Comparison of ENCODE assay signal across 10 mouse cellular contexts in genomic region chr10:86375903-86376302, GRCm38 (mm10).
A peak's percentile ranks its signal among the peaks of the same experiment; 100 is the strongest.
DNase-seq lines count a peak whose midpoint lies in the region; ATAC-seq and TF ChIP-seq lines count a peak whose summit lies in the region.
"Had no signal": no experiment of that assay in that cellular context is flagged by ENCODE, and none has a peak within 500 bp of the region (broad histone marks: within the 10 kb centered on the region; RNA-seq: fewer than 3 reads in every experiment).

No protein-coding gene starts in this region.

- 52% methylated on average over 11 of the region's 11 CpGs for WGBS in neural tube, embryonic 12.5 days
- WGBS in neural tube, embryonic 14.5 days, result 41% methylated on average over 11 of the region's 11 CpGs

- H3K27ac ChIP-seq in gastrocnemius, adult 2 months, result peak overlapping the region; percentile 9
- H3K27ac ChIP-seq in neural tube, embryonic 12.5 days, result no peak overlapping the region
- peak overlapping the region; percentile 22; the same call in 1 of the 2 replicates for H3K27ac ChIP-seq in neural tube, embryonic 14.5 days (ENCODE audit: low read depth, low read length)
- H3K27ac ChIP-seq: heart, embryonic 10.5 days had no signal

- H3K4me2 ChIP-seq in neural tube, embryonic 12.5 days (replicated peaks), result no peak overlapping the region
- H3K4me2 ChIP-seq in neural tube, embryonic 14.5 days (ENCODE audit: low read depth, low read length), result no peak overlapping the region

- no peak overlapping the region for H3K9ac ChIP-seq in neural tube, embryonic 12.5 days
- H3K9ac ChIP-seq in neural tube, embryonic 14.5 days (replicated peaks; ENCODE audit: low read depth, low read length), result no peak overlapping the region

- no peak for TF ChIP-seq CTCF in gastrocnemius, adult 2 months (IDR thresholded peaks at IDR 0.05)

- H3K4me3 ChIP-seq in gastrocnemius, adult 2 months, result no peak overlapping the region
- no peak overlapping the region for H3K4me3 ChIP-seq in neural tube, embryonic 12.5 days
- no peak overlapping the region for H3K4me3 ChIP-seq in neural tube, embryonic 14.5 days (ENCODE audit: low read depth, low read length)
- H3K4me3 ChIP-seq: heart, embryonic 10.5 days had no signal

- H3K4me1 ChIP-seq in neural tube, embryonic 12.5 days, result no peaks in the 10 kb centered on the region; the same call in 1 of the 2 replicates
- H3K4me1 ChIP-seq in neural tube, embryonic 14.5 days (ENCODE audit: control insufficient read depth, insufficient read depth, low read length), result no peaks in the 10 kb centered on the region

- DNase-seq in gastrocnemius, adult 2 months, result peak; percentile 43
- DNase-seq in gastrocnemius, postnatal 25 days, result no peak
- no peak for DNase-seq in neural tube, embryonic 10.5 days (ENCODE audit: extremely low spot score, low spot score)
- peak; percentile 52 to 65 for DNase-seq in kidney, postnatal 4 days
- DNase-seq in urinary bladder, postnatal 4 days (ENCODE audit: low spot score in 2 of 2), result no peak
- DNase-seq in thymus, postnatal 14 days, result no peak

- no peaks in the 10 kb centered on the region for H3K27me3 ChIP-seq in neural tube, embryonic 12.5 days (replicated peaks)
- no peaks in the 10 kb centered on the region for H3K27me3 ChIP-seq in neural tube, embryonic 14.5 days (ENCODE audit: control insufficient read depth, insufficient read depth, low read length)

- ATAC-seq in neural tube, embryonic 12.5 days (ENCODE audit: low FRiP score, low read depth), result peak; percentile 65
- peak; percentile 89 for ATAC-seq in neural tube, embryonic 14.5 days (ENCODE audit: low read depth)
- ATAC-seq: CD4-positive, CD25-positive, alpha-beta regulatory T cell, adult 4 months had no signal

- intact Hi-C loops in gastrocnemius, adult 2 months (cut with DNase I), result no loop called here

- H3K9me3 ChIP-seq in neural tube, embryonic 12.5 days, result no peaks in the 10 kb centered on the region
- no peaks in the 10 kb centered on the region for H3K9me3 ChIP-seq in neural tube, embryonic 14.5 days (ENCODE audit: control insufficient read depth, low read length)
- H3K9me3 ChIP-seq: heart, embryonic 10.5 days had no signal

- H3K36me3 ChIP-seq in neural tube, embryonic 12.5 days, result no peaks in the 10 kb centered on the region
- H3K36me3 ChIP-seq in neural tube, embryonic 14.5 days (ENCODE audit: control insufficient read depth, insufficient read depth, low read length), result no peaks in the 10 kb centered on the region
- H3K36me3 ChIP-seq: heart, embryonic 10.5 days had no signal

Comparison
In these comparisons a context has a peak if more than half of its experiments do, and no peak if none do; other contexts are left out.
1. DNase-seq: peak in gastrocnemius, adult 2 months (single experiment) and kidney, postnatal 4 days (2 of 2); none in gastrocnemius, postnatal 25 days (single experiment), neural tube, embryonic 10.5 days (single experiment), urinary bladder, postnatal 4 days (0 of 2) and thymus, postnatal 14 days (single experiment).